ENCODE assay signal across 13 mouse cellular contexts in genomic region chr9:109123266-109123665, GRCm38 (mm10). TPM values are rescaled to one million over a fixed set of nuclear protein-coding genes. Genes with fewer than 3 reads are reported as not detected.
DNase-seq lines count a peak whose midpoint lies in the region; ATAC-seq and TF ChIP-seq lines count a peak whose summit lies in the region.
"Had no signal": no experiment of that assay in that cellular context is flagged by ENCODE, and none has a peak within 500 bp of the region (broad histone marks: within the 10 kb centered on the region; RNA-seq: fewer than 3 reads in every experiment).

No protein-coding gene starts in this region.

- peak; percentile 41; the same call in 1 of the 2 replicates for ATAC-seq in hindbrain, postnatal 0 days
- 0 out of 2 replicates have a peak, but pooled peaks have one; percentile 4 for ATAC-seq in midbrain, embryonic 15.5 days (replicated peaks)

- no peaks in the 10 kb centered on the region for H3K4me1 ChIP-seq in hindbrain, postnatal 0 days (ENCODE audit: insufficient read depth, low read length)
- H3K4me1 ChIP-seq in hindbrain, embryonic 10.5 days (replicated peaks), result no peaks in the 10 kb centered on the region
- H3K4me1 ChIP-seq in midbrain, embryonic 15.5 days, result no peaks in the 10 kb centered on the region
- H3K4me1 ChIP-seq in midbrain, embryonic 10.5 days, result no peaks in the 10 kb centered on the region

- no peak for TF ChIP-seq CTCF in hindbrain, postnatal 0 days (IDR thresholded peaks at IDR 0.05; ENCODE audit: low read depth)
- TF ChIP-seq CTCF in brain, embryonic 14.5 days (IDR thresholded peaks at IDR 0.05; ENCODE audit: borderline replicate concordance, extremely low read depth, insufficient read depth, insufficient read length), result no peak

- no peak overlapping the region for H3K27ac ChIP-seq in hindbrain, postnatal 0 days
- H3K27ac ChIP-seq in hindbrain, embryonic 10.5 days, result no peak overlapping the region
- no peak overlapping the region for H3K27ac ChIP-seq in midbrain, embryonic 15.5 days
- H3K27ac ChIP-seq in midbrain, embryonic 10.5 days (replicated peaks), result no peak overlapping the region
- H3K27ac ChIP-seq: liver, embryonic 15.5 days had no signal

- H3K36me3 ChIP-seq in hindbrain, postnatal 0 days (ENCODE audit: insufficient read depth, low read length), result peaks cover 10% of the 10 kb centered on the region; the same call in 1 of the 2 replicates
- peaks cover 27% of the 10 kb centered on the region for H3K36me3 ChIP-seq in hindbrain, embryonic 10.5 days
- H3K36me3 ChIP-seq in midbrain, embryonic 15.5 days (replicated peaks), result peaks cover 9% of the 10 kb centered on the region
- H3K36me3 ChIP-seq in midbrain, embryonic 10.5 days, result peaks cover 24% of the 10 kb centered on the region
- H3K36me3 ChIP-seq: liver, embryonic 15.5 days had no signal

- H3K27me3 ChIP-seq in hindbrain, postnatal 0 days (ENCODE audit: insufficient read depth, low read length), result no peaks in the 10 kb centered on the region
- no peaks in the 10 kb centered on the region for H3K27me3 ChIP-seq in hindbrain, embryonic 10.5 days (ENCODE audit: insufficient read depth, poor library complexity, severe bottlenecking)
- H3K27me3 ChIP-seq in midbrain, embryonic 15.5 days (replicated peaks), result no peaks in the 10 kb centered on the region
- H3K27me3 ChIP-seq in midbrain, embryonic 10.5 days (ENCODE audit: low read depth, poor library complexity, severe bottlenecking), result no peaks in the 10 kb centered on the region
- H3K27me3 ChIP-seq: liver, embryonic 15.5 days had no signal

- H3K9me3 ChIP-seq in hindbrain, postnatal 0 days (ENCODE audit: low read length), result no peaks in the 10 kb centered on the region
- H3K9me3 ChIP-seq in hindbrain, embryonic 10.5 days, result no peaks in the 10 kb centered on the region
- H3K9me3 ChIP-seq in midbrain, embryonic 15.5 days, result no peaks in the 10 kb centered on the region
- H3K9me3 ChIP-seq in midbrain, embryonic 10.5 days (replicated peaks), result no peaks in the 10 kb centered on the region
- H3K9me3 ChIP-seq: liver, embryonic 15.5 days had no signal

- H3K4me3 ChIP-seq in hindbrain, postnatal 0 days (ENCODE audit: low read length), result no peak overlapping the region
- H3K4me3 ChIP-seq in hindbrain, embryonic 10.5 days, result no peak overlapping the region
- H3K4me3 ChIP-seq in midbrain, embryonic 15.5 days, result no peak overlapping the region
- no peak overlapping the region for H3K4me3 ChIP-seq in midbrain, embryonic 10.5 days
- H3K4me3 ChIP-seq: liver, embryonic 15.5 days had no signal

- WGBS in hindbrain, postnatal 0 days, result 47% methylated on average over 6 of the region's 6 CpGs
- 74% methylated on average over 6 of the region's 6 CpGs for WGBS in hindbrain, embryonic 10.5 days
- 62% methylated on average over 6 of the region's 6 CpGs for WGBS in midbrain, embryonic 15.5 days
- 76% methylated on average over 6 of the region's 6 CpGs for WGBS in midbrain, embryonic 10.5 days

- no peak overlapping the region for H3K4me2 ChIP-seq in hindbrain, postnatal 0 days (ENCODE audit: low read depth, low read length)
- no peak overlapping the region for H3K4me2 ChIP-seq in midbrain, embryonic 15.5 days
- H3K4me2 ChIP-seq: liver, embryonic 15.5 days had no signal

- DNase-seq in hindbrain, postnatal 0 days (ENCODE audit: low spot score), result peak; percentile 13
- DNase-seq in hindbrain, embryonic 10.5 days (ENCODE audit: low spot score), result no peak
- no peak for DNase-seq in midbrain, embryonic 10.5 days (ENCODE audit: low spot score)
- peak; percentile 19 for DNase-seq in brain, embryonic 14.5 days (ENCODE audit: low read depth)
- peak; percentile 45 for DNase-seq in lung, postnatal 36 days
- DNase-seq in ovary, postnatal 10 days (ENCODE audit: low spot score), result no peak

- H3K9ac ChIP-seq in hindbrain, postnatal 0 days (replicated peaks; ENCODE audit: low read length), result no peak overlapping the region
- H3K9ac ChIP-seq in midbrain, embryonic 15.5 days, result no peak overlapping the region
- H3K9ac ChIP-seq: liver, embryonic 15.5 days had no signal

- TF ChIP-seq POLR2A in brain, embryonic 14.5 days (IDR thresholded peaks at IDR 0.05; ENCODE audit: borderline replicate concordance, extremely low read depth, insufficient read depth, insufficient read length, poor library complexity, severe bottlenecking), result no peak

RNA-seq across cellular contexts. Expression of gene Plxnb1, which starts 28.1 kb away (rescaled TPM):
- total RNA-seq in hindbrain, postnatal 0 days (2014; rRNA removed), result 82.3 and 84.4 TPM in 2 replicates
- 8.7 and 11.2 TPM in 2 replicates for polyA plus RNA-seq in hindbrain, postnatal 0 days (2015; fragmentation: Nextera tagmentation; extraction: Ambion mirVana)
- 26.8 and 34.4 TPM in 2 replicates for polyA plus RNA-seq in hindbrain, embryonic 10.5 days (2016; fragmentation: Nextera tagmentation; extraction: Ambion mirVana)
- polyA plus RNA-seq in midbrain, embryonic 15.5 days (2015; fragmentation: Nextera tagmentation; extraction: Ambion mirVana), result 25.5 and 27.3 TPM in 2 replicates
- 24.9 and 36.8 TPM in 2 replicates for polyA plus RNA-seq in midbrain, embryonic 10.5 days (2016; fragmentation: Nextera tagmentation; extraction: Ambion mirVana)
- 67.5 and 82.1 TPM in 2 replicates for polyA plus RNA-seq in brain, embryonic 14.5 days (2012; rRNA removed)

RNA-seq across cellular contexts. Expression of gene Fbxw21, which starts 38.6 kb away (rescaled TPM):
- not detected in 2 replicates for total RNA-seq in hindbrain, postnatal 0 days (2014; rRNA removed)
- not detected in 2 replicates for polyA plus RNA-seq in hindbrain, postnatal 0 days (2015; fragmentation: Nextera tagmentation; extraction: Ambion mirVana)
- polyA plus RNA-seq in hindbrain, embryonic 10.5 days (2016; fragmentation: Nextera tagmentation; extraction: Ambion mirVana), result not detected in 2 replicates
- not detected in 2 replicates for polyA plus RNA-seq in midbrain, embryonic 15.5 days (2015; fragmentation: Nextera tagmentation; extraction: Ambion mirVana)
- polyA plus RNA-seq in midbrain, embryonic 10.5 days (2016; fragmentation: Nextera tagmentation; extraction: Ambion mirVana), result not detected in 2 replicates
- polyA plus RNA-seq in brain, embryonic 14.5 days (2012; rRNA removed), result not detected in 2 replicates
- total RNA-seq: adrenal gland, adult 18-20 months; heart, postnatal 4 days; left cerebral cortex, postnatal 14 days had no signal
- polyA plus RNA-seq: gonadal fat pad, adult 2 months; large intestine, adult 2 months; liver, embryonic 15.5 days had no signal

RNA-seq across cellular contexts. Expression of gene Tma7, which starts 40.9 kb away (rescaled TPM):
- 56.2 and 73.8 TPM in 2 replicates for total RNA-seq in hindbrain, postnatal 0 days (2014; rRNA removed)
- polyA plus RNA-seq in hindbrain, postnatal 0 days (2015; fragmentation: Nextera tagmentation; extraction: Ambion mirVana), result 764 and 779 TPM in 2 replicates
- polyA plus RNA-seq in hindbrain, embryonic 10.5 days (2016; fragmentation: Nextera tagmentation; extraction: Ambion mirVana), result 758 and 785 TPM in 2 replicates
- polyA plus RNA-seq in midbrain, embryonic 15.5 days (2015; fragmentation: Nextera tagmentation; extraction: Ambion mirVana), result 607 and 639 TPM in 2 replicates
- polyA plus RNA-seq in midbrain, embryonic 10.5 days (2016; fragmentation: Nextera tagmentation; extraction: Ambion mirVana), result 733 and 761 TPM in 2 replicates
- polyA plus RNA-seq in brain, embryonic 14.5 days (2012; rRNA removed), result 161 and 195 TPM in 2 replicates

RNA-seq across cellular contexts. Expression of gene Ccdc51, which starts 41.0 kb away (rescaled TPM):
- total RNA-seq in hindbrain, postnatal 0 days (2014; rRNA removed), result 7.8 and 8.4 TPM in 2 replicates
- polyA plus RNA-seq in hindbrain, postnatal 0 days (2015; fragmentation: Nextera tagmentation; extraction: Ambion mirVana), result 5.1 and 6.7 TPM in 2 replicates
- 14.4 and 16.1 TPM in 2 replicates for polyA plus RNA-seq in hindbrain, embryonic 10.5 days (2016; fragmentation: Nextera tagmentation; extraction: Ambion mirVana)
- polyA plus RNA-seq in midbrain, embryonic 15.5 days (2015; fragmentation: Nextera tagmentation; extraction: Ambion mirVana), result 14.3 and 16.8 TPM in 2 replicates
- 14.5 and 14.9 TPM in 2 replicates for polyA plus RNA-seq in midbrain, embryonic 10.5 days (2016; fragmentation: Nextera tagmentation; extraction: Ambion mirVana)
- 9.7 and 12.5 TPM in 2 replicates for polyA plus RNA-seq in brain, embryonic 14.5 days (2012; rRNA removed)

RNA-seq across cellular contexts. Expression of gene Atrip, which starts 49.3 kb away (rescaled TPM):
- 39.5 and 52.3 TPM in 2 replicates for total RNA-seq in hindbrain, postnatal 0 days (2014; rRNA removed)
- 30.6 and 32.2 TPM in 2 replicates for polyA plus RNA-seq in hindbrain, postnatal 0 days (2015; fragmentation: Nextera tagmentation; extraction: Ambion mirVana)
- 30.5 and 32.1 TPM in 2 replicates for polyA plus RNA-seq in hindbrain, embryonic 10.5 days (2016; fragmentation: Nextera tagmentation; extraction: Ambion mirVana)
- polyA plus RNA-seq in midbrain, embryonic 15.5 days (2015; fragmentation: Nextera tagmentation; extraction: Ambion mirVana), result 35.2 and 35.6 TPM in 2 replicates
- polyA plus RNA-seq in midbrain, embryonic 10.5 days (2016; fragmentation: Nextera tagmentation; extraction: Ambion mirVana), result 32.1 and 33.4 TPM in 2 replicates
- 41.6 and 43.6 TPM in 2 replicates for polyA plus RNA-seq in brain, embryonic 14.5 days (2012; rRNA removed)

Comparison
In these comparisons a context has a peak if more than half of its experiments do, and no peak if none do; other contexts are left out.
1. DNase-seq: peak in hindbrain, postnatal 0 days (single experiment), brain, embryonic 14.5 days (single experiment) and lung, postnatal 36 days (single experiment); none in hindbrain, embryonic 10.5 days (single experiment), midbrain, embryonic 10.5 days (single experiment) and ovary, postnatal 10 days (single experiment).